Mouse (Mus musculus) c-Kit-positive CD71-positive TER-119-negative erythroid progenitor cells, embryonic 14.5 days (primary cell): ENCODE measurements around the gene Ptprq.

Experiments used
- DNase-seq: peaks from one replicate; pipeline ENCODE4 v3.0.0-alpha.2; 2013; ENCODE audit warnings: low read depth

Ptprq gene

GRCm38 (mm10) chr10:107488654-107489315 lies 231.1 kb downstream of the Ptprq start:
- no peak for DNase-seq

DNA sequence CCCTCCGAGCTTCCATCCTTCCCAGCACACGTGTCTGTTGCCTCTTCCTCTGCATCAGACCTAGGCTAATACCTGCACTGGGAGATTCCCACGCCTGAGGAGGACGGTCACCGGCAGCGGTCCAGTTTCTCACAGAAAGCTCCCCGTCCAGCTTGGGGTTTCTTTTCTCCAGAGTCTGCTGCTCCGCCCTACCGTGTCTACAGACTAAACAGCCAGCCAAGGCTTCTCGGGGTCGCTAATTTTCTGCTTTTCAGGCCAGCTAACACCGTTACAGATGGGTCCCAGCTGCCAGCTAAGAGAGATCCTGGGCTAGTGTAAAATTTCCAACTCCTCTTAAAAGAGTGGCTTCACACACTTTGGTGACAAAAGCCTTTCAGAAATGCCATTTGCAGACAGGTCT lies 233.1 kb downstream of the Ptprq start:
- no peak for DNase-seq

DNA sequence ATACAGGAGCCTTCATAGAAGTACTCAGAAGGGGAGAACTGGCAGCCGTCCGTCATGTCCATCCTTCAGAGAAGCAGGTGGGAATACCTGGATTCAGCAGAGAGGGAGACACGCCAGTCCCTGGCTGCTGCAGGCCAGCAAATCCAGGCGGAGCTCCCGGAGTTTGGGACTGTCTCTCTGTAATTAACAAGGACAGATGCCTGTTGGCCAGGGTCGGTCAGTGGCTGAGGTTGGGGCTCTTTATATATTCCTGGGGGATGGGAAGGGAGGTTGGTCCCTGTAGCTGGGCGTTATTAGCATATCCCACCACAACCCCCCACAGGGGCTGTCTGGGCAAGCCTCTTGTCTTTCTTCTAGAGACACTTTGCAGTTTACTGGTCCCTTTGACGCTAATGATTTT lies 234.0 kb downstream of the Ptprq start, which contains the start of gene Myf5:
TSS of gene Myf5 (minus strand) at position 265 of the 400 bp plus-strand sequence.
- no peak for DNase-seq

GRCm38 (mm10) chr10:107484050-107484449 lies 235.8 kb downstream of the Ptprq start:
- DNase-seq, result no peak

DNA sequence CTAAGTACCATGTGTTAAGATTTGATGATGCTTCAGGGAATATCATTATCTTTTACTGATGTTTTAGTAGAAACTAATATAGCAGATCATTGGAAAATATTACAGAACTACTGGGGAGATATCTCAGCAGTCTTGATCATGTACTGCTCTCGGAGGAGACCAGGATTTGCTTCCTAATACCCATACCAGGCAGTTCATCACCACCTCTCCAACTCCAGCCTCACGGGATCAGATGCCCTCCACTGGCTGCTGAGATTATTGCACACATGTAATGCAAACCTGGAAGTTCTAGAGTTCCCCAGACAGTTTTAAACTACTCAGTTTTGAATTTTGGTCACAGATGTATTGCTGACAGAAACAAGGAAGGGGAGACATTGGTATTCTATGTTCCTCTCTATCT lies 246.4 kb downstream of the Ptprq start:
- DNase-seq, result no peak

- no peak for DNase-seq
These were observed 248.1 kb downstream of the Ptprq start for GRCm38 (mm10) chr10:107471712-107472111.

- DNase-seq, result no peak
These were observed 252.0 kb downstream of the Ptprq start for GRCm38 (mm10) chr10:107467819-107468218.
